Mouse (Mus musculus): ENCODE data around the gene Musk. TPM values are rescaled to one million over a fixed set of nuclear protein-coding genes. Genes with fewer than 3 reads are reported as not detected.

The Musk gene
- polyA plus RNA-seq, 1 experiment = 17.5 TPM

DNA sequence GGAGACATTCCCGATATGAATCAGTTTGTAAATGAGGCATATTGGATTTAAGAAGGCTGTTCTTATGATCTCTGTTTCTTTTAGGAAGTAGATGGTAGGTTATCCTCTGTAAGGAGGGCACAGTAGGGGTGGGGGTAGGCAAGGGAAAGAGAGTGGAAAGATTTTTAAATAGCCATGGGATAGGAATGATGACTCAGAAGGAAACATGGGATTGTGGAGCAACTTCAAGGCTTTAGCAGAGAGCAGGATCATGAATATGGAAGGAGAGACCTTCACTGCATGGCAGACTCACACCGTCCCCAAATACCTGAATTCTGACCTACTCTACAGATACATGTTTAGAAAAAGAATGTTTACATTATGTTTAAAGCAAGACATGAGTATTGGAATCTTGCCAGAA lies 21.7 kb downstream of the Musk start:
- peak overlapping the region; percentile 49 for H3K4me2 ChIP-seq (ENCODE audit: low read depth)
- H3K27me3 ChIP-seq (ENCODE audit: control insufficient read depth, insufficient read depth, insufficient read length) = no peaks in the 10 kb centered on the region
- no peaks in the 10 kb centered on the region for H3K79me2 ChIP-seq (ENCODE audit: control insufficient read depth, insufficient read depth)
- H3K4me3 ChIP-seq = no peak overlapping the region
- TF ChIP-seq MAX (IDR thresholded peaks at IDR 0.05; ENCODE audit: low read depth) (no peak), E2F4 (IDR thresholded peaks at IDR 0.05; ENCODE audit: insufficient read depth) (no peak), TCF3 (IDR thresholded peaks at IDR 0.05; ENCODE audit: insufficient read length, low read depth) (no peak), REST (IDR thresholded peaks at IDR 0.05; ENCODE audit: insufficient read depth, insufficient read length) (no peak), USF1 (IDR thresholded peaks at IDR 0.05; ENCODE audit: low read depth) (no peak), MYOG (IDR thresholded peaks at IDR 0.05; ENCODE audit: control insufficient read depth in 1 of 3, insufficient read depth in 1 of 3, insufficient read length in 2 of 3, low read depth in 2 of 3) (no peak), POLR2A (IDR thresholded peaks at IDR 0.05; ENCODE audit: insufficient read length, low read depth) (no peak)
- H3ac ChIP-seq (ENCODE audit: control insufficient read depth, insufficient read length) = no peak overlapping the region
- peaks cover 18% of the 10 kb centered on the region for H3K36me3 ChIP-seq (ENCODE audit: control insufficient read depth, insufficient read depth)

DNA sequence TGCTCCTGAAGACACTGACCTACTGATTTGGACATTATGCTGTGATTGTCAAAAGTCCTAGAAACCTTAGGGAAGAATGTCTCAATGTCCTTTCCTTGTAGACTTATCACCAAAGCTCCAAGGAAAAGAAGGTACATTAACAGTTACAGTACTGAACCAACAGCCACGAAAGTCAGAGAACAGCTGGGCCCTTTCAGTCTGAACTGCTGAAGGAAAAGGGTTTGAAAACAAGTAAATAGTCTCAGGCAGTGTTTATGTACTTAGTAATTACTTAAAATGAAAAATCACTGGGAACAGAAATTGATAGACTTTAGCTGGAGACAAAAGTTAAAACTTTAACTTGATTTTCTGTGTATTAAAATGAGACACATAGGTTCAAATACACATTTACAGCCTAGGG lies 27.6 kb downstream of the Musk start:
- Histone ChIP-seq H3K36me3 (ENCODE audit: control insufficient read depth, insufficient read depth) (peaks cover 10% of the 10 kb centered on the region), H3K79me2 (ENCODE audit: control insufficient read depth, insufficient read depth) (no peaks in the 10 kb centered on the region), H3K27me3 (ENCODE audit: control insufficient read depth, insufficient read depth, insufficient read length) (no peaks in the 10 kb centered on the region), H3K4me3 (no peak overlapping the region), H3ac (ENCODE audit: control insufficient read depth, insufficient read length) (no peak overlapping the region), H3K4me2 (ENCODE audit: low read depth) (no peak overlapping the region)
- TF ChIP-seq SRF (IDR thresholded peaks at IDR 0.05; ENCODE audit: control insufficient read depth, insufficient read length, low read depth) (no peak), MYOG (IDR thresholded peaks at IDR 0.05; ENCODE audit: control insufficient read depth in 1 of 3, insufficient read depth in 1 of 3, insufficient read length in 2 of 3, low read depth in 2 of 3) (no peak), USF1 (IDR thresholded peaks at IDR 0.05; ENCODE audit: low read depth) (no peak)

DNA sequence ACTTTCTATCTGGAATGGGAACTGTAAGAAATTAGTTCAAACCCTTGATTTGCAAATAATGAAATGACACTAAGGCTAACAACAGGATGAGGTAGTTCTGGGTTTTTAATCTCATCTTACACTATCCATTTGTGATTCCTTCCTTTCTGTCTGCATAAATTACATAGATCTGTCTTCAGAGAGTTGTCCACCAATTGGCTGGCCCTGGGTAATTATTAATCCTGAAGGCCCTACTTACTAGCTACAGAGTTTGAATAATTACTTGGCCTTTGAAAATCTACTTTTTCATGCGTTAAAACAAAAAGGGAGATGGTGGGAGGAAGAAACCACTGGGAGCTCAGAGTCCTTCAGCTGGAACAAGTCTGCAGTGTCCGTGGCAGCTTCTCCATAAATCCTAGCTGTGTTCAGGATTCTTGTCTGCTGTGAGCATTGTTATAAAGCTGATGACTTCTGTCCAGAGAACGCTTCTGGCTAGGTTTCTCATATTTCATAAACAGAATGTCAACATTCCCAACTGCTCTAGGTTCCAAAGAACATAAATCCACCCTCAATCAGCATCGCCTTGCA lies 29.3 kb downstream of the Musk start:
- H3K36me3 ChIP-seq (ENCODE audit: control insufficient read depth, insufficient read depth) = peaks cover 5% of the 10 kb centered on the region
- no peak overlapping the region for H3ac ChIP-seq (ENCODE audit: control insufficient read depth, insufficient read length)
- no peak overlapping the region for H3K4me3 ChIP-seq
- no peak overlapping the region for H3K4me2 ChIP-seq (ENCODE audit: low read depth)
- TF ChIP-seq MYOD1 (IDR thresholded peaks at IDR 0.05; ENCODE audit: control insufficient read depth in 1 of 3, insufficient read length in 2 of 3, low read depth in 2 of 3) (no peak), CEBPB (IDR thresholded peaks at IDR 0.05; ENCODE audit: insufficient read depth, poor library complexity, severe bottlenecking) (no peak)
- no peaks in the 10 kb centered on the region for H3K27me3 ChIP-seq (ENCODE audit: control insufficient read depth, insufficient read depth, insufficient read length)
- no peaks in the 10 kb centered on the region for H3K79me2 ChIP-seq (ENCODE audit: control insufficient read depth, insufficient read depth)

DNA sequence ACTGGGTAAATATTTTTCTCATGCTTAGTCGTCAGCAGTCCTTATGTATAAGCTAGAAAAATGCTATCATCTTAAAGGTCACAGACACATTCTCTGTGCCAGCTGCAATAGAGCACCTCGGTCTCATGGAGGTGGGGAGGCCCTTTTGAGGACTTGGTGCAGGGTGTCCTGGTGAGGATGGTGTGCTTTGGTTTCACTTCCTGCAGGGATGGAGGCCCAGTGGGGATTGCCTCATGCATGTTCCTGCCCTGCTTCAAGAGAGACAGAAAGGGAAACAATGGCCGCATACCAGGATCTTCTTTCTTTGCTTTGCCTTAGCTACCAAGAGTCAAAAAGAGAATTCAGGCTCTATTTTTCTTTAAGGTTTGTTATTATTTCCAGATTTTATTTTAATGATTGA lies 31.8 kb downstream of the Musk start:
- Histone ChIP-seq H3K4me3 (no peak overlapping the region), H3K79me2 (ENCODE audit: control insufficient read depth, insufficient read depth) (no peaks in the 10 kb centered on the region), H3K4me2 (ENCODE audit: low read depth) (no peak overlapping the region), H3ac (ENCODE audit: control insufficient read depth, insufficient read length) (no peak overlapping the region), H3K36me3 (ENCODE audit: control insufficient read depth, insufficient read depth) (no peaks in the 10 kb centered on the region), H3K27me3 (ENCODE audit: control insufficient read depth, insufficient read depth, insufficient read length) (no peaks in the 10 kb centered on the region)
- TF ChIP-seq E2F4 (IDR thresholded peaks at IDR 0.05; ENCODE audit: insufficient read depth) (no peak), MYOD1 (IDR thresholded peaks at IDR 0.05; ENCODE audit: control insufficient read depth in 1 of 3, insufficient read length in 2 of 3, low read depth in 2 of 3) (no peak), MAX (IDR thresholded peaks at IDR 0.05; ENCODE audit: low read depth) (no peak), TCF12 (IDR thresholded peaks at IDR 0.05; ENCODE audit: insufficient read depth, poor library complexity, severe bottlenecking) (no peak), REST (IDR thresholded peaks at IDR 0.05; ENCODE audit: insufficient read depth, insufficient read length) (no peak), POLR2A (IDR thresholded peaks at IDR 0.05; ENCODE audit: insufficient read length, low read depth) (no peak), MYOG (IDR thresholded peaks at IDR 0.05; ENCODE audit: control insufficient read depth in 1 of 3, insufficient read depth in 1 of 3, insufficient read length in 2 of 3, low read depth in 2 of 3) (no peak), TCF3 (IDR thresholded peaks at IDR 0.05; ENCODE audit: insufficient read length, low read depth) (no peak), USF1 (IDR thresholded peaks at IDR 0.05; ENCODE audit: low read depth) (no peak), CEBPB (IDR thresholded peaks at IDR 0.05; ENCODE audit: insufficient read depth, poor library complexity, severe bottlenecking) (no peak), SRF (IDR thresholded peaks at IDR 0.05; ENCODE audit: control insufficient read depth, insufficient read length, low read depth) (no peak)

DNA sequence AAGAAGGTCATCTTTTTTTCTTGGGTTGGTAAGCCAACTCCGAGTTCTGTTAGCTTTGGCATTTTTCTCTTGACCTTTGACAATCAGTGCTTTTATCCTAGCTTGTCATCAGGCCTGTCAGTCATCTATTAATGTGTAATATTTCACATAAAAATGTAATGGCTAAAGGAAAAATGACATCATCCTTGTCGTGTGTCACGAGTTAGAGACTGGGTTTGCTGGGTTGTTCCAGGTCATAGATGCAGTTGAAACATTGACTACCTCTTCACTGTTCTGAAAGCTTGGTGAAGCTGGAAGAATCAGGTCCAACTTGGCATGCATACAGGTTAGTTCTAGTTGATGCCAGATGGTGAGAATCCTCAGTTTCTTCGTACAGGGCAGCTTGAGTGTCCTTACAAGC lies 34.5 kb downstream of the Musk start:
- TF ChIP-seq MYOD1 (IDR thresholded peaks at IDR 0.05; ENCODE audit: control insufficient read depth in 1 of 3, insufficient read length in 2 of 3, low read depth in 2 of 3) (no peak), TCF12 (IDR thresholded peaks at IDR 0.05; ENCODE audit: insufficient read depth, poor library complexity, severe bottlenecking) (no peak), CEBPB (IDR thresholded peaks at IDR 0.05; ENCODE audit: insufficient read depth, poor library complexity, severe bottlenecking) (no peak), SRF (IDR thresholded peaks at IDR 0.05; ENCODE audit: control insufficient read depth, insufficient read length, low read depth) (no peak), E2F4 (IDR thresholded peaks at IDR 0.05; ENCODE audit: insufficient read depth) (no peak), TCF3 (IDR thresholded peaks at IDR 0.05; ENCODE audit: insufficient read length, low read depth) (no peak), MAX (IDR thresholded peaks at IDR 0.05; ENCODE audit: low read depth) (no peak), POLR2AphosphoS2 (IDR thresholded peaks at IDR 0.05; ENCODE audit: insufficient read length, low read depth) (no peak), POLR2A (IDR thresholded peaks at IDR 0.05; ENCODE audit: insufficient read length, low read depth) (no peak), USF1 (IDR thresholded peaks at IDR 0.05; ENCODE audit: low read depth) (no peak), REST (IDR thresholded peaks at IDR 0.05; ENCODE audit: insufficient read depth, insufficient read length) (no peak), MYOG (IDR thresholded peaks at IDR 0.05; ENCODE audit: control insufficient read depth in 1 of 3, insufficient read depth in 1 of 3, insufficient read length in 2 of 3, low read depth in 2 of 3) (no peak)
- Histone ChIP-seq H3K4me2 (ENCODE audit: low read depth) (no peak overlapping the region), H3K27me3 (ENCODE audit: control insufficient read depth, insufficient read depth, insufficient read length) (no peaks in the 10 kb centered on the region), H3K36me3 (ENCODE audit: control insufficient read depth, insufficient read depth) (peaks cover 7% of the 10 kb centered on the region), H3K79me2 (ENCODE audit: control insufficient read depth, insufficient read depth) (no peaks in the 10 kb centered on the region), H3ac (ENCODE audit: control insufficient read depth, insufficient read length) (no peak overlapping the region), H3K4me3 (no peak overlapping the region)

Measured in myocyte (in vitro differentiated cells).